Mouse (Mus musculus): ENCODE data around the gene Syt3.

- TF ChIP-seq CTCF (IDR thresholded peaks at IDR 0.05) (no peak), EP300 (IDR thresholded peaks at IDR 0.05) (no peak)
These were observed 48.6 kb upstream of the Syt3 start for GRCm38 (mm10) chr7:44335031-44335878.

Data from lung, postnatal 0 days (tissue).